Mouse (Mus musculus): ENCODE measurements around the gene Gm42878.

GRCm38 (mm10) chr5:121537588-121537987 is 7.7 kb downstream of the Gm42878 start:
- TF ChIP-seq POLR2A (IDR thresholded peaks at IDR 0.05; ENCODE audit: extremely low read depth, insufficient read depth, low read length) (no peak), CTCF (IDR thresholded peaks at IDR 0.05; ENCODE audit: low read depth, low read length) (no peak)
